Mouse (Mus musculus) layer of hippocampus, adult 6 months (tissue): ENCODE results near the gene Atp5b. TPM values are rescaled to one million over a fixed set of nuclear protein-coding genes. Genes with fewer than 3 reads are reported as not detected.

Experiments used
- long read RNA-seq, 2 experiments: library from polyadenylated mRNA; unstranded; transcript quantifications; one replicate each; pipeline ENCODE4 v2.0.0; 2019 to 2020
- microRNA-seq: library from miRNA; unstranded; fragments of <30 nt; microRNA quantifications from one replicate; pipeline ENCODE4 v1.2.0, GENCODE M21; 2020
- polyA plus RNA-seq: library from polyadenylated mRNA; unstranded; fragments of <200 nt; fragmentation: Nextera tagmentation; gene quantifications from 2 replicates; pipeline ENCODE4 v1.2.3, GENCODE M21; 2021

The Atp5b gene
- 1,647 and 1,721 TPM in 2 replicates for polyA plus RNA-seq
- long read RNA-seq, experiment 1, transcript Atp5b-205 (5 exons, 1,131 nt): minor isoform, 48 of 2,326 reads
- long read RNA-seq, experiment 1, transcript Atp5b-201 (10 exons, 1,916 nt): major isoform, 1,942 of 2,326 reads
- long read RNA-seq, experiment 1, partial matches to known transcripts: 312 of 2,326 reads
- long read RNA-seq, experiment 1, other reads (novel, unspliced or antisense): 24 of 2,326 reads
- long read RNA-seq, experiment 2, transcript Atp5b-201 (10 exons, 1,916 nt): major isoform, 5,053 of 5,218 reads
- long read RNA-seq, experiment 2, partial matches to known transcripts: 106 of 5,218 reads
- long read RNA-seq, experiment 2, other reads (novel, unspliced or antisense): 55 of 5,218 reads

DNA sequence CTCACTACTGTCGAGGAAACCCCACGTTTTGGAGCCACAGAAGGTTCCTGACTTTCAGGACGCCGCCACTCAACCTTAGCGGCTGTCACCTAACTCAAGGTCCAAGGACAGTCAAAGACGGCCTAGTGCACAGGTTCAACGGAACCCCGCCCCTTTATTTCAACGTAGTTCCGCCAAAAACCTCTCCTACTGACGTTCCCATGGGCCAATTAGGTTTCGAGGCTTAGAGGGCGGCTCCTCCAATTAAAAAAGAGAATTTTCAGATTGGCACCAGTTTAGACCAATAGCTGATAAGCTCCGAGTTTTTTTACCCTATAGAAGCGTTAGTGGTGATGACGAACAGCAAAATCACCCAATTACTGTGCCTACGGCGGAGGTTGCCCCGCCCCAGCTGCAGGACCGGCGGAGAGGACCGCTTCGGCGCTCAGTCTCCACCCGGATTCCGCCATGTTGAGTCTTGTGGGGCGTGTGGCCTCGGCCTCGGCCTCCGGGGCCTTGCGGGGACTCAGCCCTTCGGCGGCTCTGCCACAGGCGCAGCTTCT is at the start of gene Atp5b:
Atp5b (plus strand) TSS at position 394 of the 542 bp plus-strand sequence.

DNA sequence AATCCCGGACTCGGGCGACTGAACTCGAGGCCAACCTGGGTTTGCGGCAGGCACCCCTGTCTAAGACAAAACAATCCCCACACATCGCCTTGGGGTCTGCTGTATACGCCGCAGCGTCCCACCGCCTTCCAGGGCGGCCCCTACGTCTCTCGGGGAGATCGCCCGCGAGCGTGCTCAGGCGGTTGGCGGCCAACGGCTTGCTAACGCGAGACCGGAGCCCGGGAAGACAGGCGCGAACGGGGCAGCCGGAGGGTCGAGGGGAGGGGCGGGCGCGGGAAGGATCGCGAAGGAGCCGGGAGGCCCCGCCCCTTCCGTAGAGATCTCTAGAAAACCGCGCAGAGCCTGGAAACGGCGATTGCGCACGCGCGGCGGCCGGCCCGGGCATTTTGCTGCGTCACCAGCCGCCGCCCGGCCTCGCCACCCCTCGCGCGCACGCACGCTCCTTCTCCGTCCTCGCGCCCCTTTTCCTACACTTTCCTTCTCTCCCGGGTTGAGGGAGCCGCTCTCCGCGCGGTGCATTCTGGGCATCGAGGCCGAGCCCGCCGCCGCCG is 24.4 kb upstream of the Atp5b start, which contains the start of gene Ptges3:
Ptges3 (plus strand) TSS at position 354 of the 551 bp plus-strand sequence.

DNA sequence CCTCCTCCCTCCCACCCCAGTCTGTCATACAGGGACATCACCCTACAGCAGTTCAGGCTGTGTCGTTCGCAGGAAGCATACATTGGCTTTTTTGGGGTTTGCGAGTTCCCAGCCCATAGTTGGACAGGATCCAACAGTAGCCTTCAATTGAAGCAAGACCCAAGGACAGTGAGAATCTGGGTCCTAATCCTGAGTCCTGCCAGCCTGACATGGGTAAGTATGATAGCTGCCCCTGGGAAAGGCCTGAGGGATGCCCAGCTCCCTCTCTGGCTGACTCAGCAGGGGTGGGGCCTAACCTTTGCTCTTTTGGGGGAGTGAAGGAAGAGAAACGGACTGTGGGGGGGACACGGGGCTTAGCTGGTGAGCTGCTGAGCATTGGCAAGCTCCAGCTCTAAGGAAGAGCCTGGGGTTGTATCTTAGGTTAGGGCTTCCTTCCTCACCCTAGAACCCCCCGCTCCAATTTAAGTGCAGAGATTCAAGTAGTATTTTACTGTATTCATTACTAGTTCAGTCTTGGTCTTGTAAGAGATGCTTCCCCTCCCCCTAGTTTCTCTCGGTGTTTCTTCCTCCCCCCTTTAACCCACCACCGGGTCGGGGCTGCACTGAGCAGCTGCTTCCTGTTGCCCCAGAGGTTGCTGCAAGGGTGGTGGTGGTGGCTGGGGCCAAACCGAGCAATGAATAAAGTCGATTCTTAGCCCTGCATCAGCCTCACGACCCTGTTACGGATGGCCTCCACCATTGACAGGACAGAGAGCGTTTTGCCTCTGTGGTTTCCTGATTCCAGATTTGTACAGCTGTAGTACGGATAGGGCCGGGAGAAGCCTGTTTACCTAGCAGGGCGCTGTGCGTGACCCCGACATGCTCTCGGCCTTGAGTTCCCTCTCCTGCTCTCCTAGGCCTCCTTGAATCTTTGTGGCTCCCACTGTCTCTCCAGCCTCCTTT is 8.8 kb downstream of the Atp5b start, which contains the start of gene Baz2a:
Baz2a (plus strand) TSS at position 14 of the 942 bp plus-strand sequence.

Small RNA genes lying within 50 kb of the gene (microRNA-seq; reads per million reads assigned to microRNA genes)
- gene Mir677: 5.4 reads per million, percentile 19 among the genes with 10 or more reads in this experiment

Other genes starting within 250 kb of the Atp5b start
- not detected in 2 replicates for gene Rdh19, start 233.3 kb upstream of the Atp5b start, polyA plus RNA-seq
- gene Rdh16f2, start 216.8 kb upstream of the Atp5b start, polyA plus RNA-seq: not detected in 2 replicates
- gene Rdh7, start 194.5 kb upstream of the Atp5b start, polyA plus RNA-seq: not detected in 2 replicates
- not detected in 2 replicates for gene Sdr9c7, start 184.8 kb upstream of the Atp5b start, polyA plus RNA-seq
- gene Hsd17b6, start 75.7 kb upstream of the Atp5b start, polyA plus RNA-seq: not detected in 2 replicates
- 7.8 and 8.5 TPM in 2 replicates for gene Prim1, start 68.1 kb upstream of the Atp5b start, polyA plus RNA-seq
- gene Naca, start 47.7 kb upstream of the Atp5b start, polyA plus RNA-seq: 846 and 866 TPM in 2 replicates
- gene Ptges3, start 24.3 kb upstream of the Atp5b start, polyA plus RNA-seq: 201 and 217 TPM in 2 replicates
- gene Baz2a, start 8.3 kb downstream of the Atp5b start, polyA plus RNA-seq: 4.0 and 4.7 TPM in 2 replicates
- gene Rbms2, start 97.0 kb downstream of the Atp5b start, polyA plus RNA-seq: 2.6 and 2.7 TPM in 2 replicates
- 10.9 and 11.5 TPM in 2 replicates for gene Gls2, start 111.2 kb downstream of the Atp5b start, polyA plus RNA-seq
- gene Spryd4, start 128.5 kb downstream of the Atp5b start, polyA plus RNA-seq: 10.2 and 11.8 TPM in 2 replicates
- gene Mip, start 142.6 kb downstream of the Atp5b start, polyA plus RNA-seq: not detected in 2 replicates
- 2.3 and 4.9 TPM in 2 replicates for gene Timeless, start 148.8 kb downstream of the Atp5b start, polyA plus RNA-seq
- not detected in 2 replicates for gene Apon, start 170.8 kb downstream of the Atp5b start, polyA plus RNA-seq
- gene Apof, start 185.4 kb downstream of the Atp5b start, polyA plus RNA-seq: 0.11 TPM in 1 of 2 replicates, not detected in the other
- 4.5 and 5.5 TPM in 2 replicates for gene Stat2, start 187.3 kb downstream of the Atp5b start, polyA plus RNA-seq
- not detected in 2 replicates for gene Il23a, start 215.5 kb downstream of the Atp5b start, polyA plus RNA-seq
- 2.6 and 2.7 TPM in 2 replicates for gene Pan2, start 220.1 kb downstream of the Atp5b start, polyA plus RNA-seq
- gene Cnpy2, start 239.2 kb downstream of the Atp5b start, polyA plus RNA-seq: 155 and 167 TPM in 2 replicates